Mouse (Mus musculus): ENCODE measurements around the gene Ctns.

GRCm38 (mm10) chr11:73207621-73208020 lies 8.8 kb upstream of the Ctns start:
- TF ChIP-seq CTCF (IDR thresholded peaks at IDR 0.05; ENCODE audit: low read depth, low read length): no peak
- TF ChIP-seq POLR2A (IDR thresholded peaks at IDR 0.05; ENCODE audit: insufficient read depth, low read length): no peak
